Mouse (Mus musculus): ENCODE measurements around the gene Psmg4. TPM values are rescaled to one million over a fixed set of nuclear protein-coding genes. Genes with fewer than 3 reads are reported as not detected.

The Psmg4 gene
- polyA plus RNA-seq, 1 experiment = 79.9 TPM

GRCm38 (mm10) chr13:34154217-34154930, 8.4 kb upstream of the Psmg4 start:
- H3K4me3 ChIP-seq (replicated peaks; ENCODE audit: extremely low read depth, low read depth, low read length) = peak overlapping the region; percentile 58
- no peak for TF ChIP-seq POLR2A (IDR thresholded peaks at IDR 0.05; ENCODE audit: borderline replicate concordance, extremely low read depth, low read depth, low read length)
- peak; percentile 76 for TF ChIP-seq CTCF (IDR thresholded peaks at IDR 0.05; ENCODE audit: insufficient read depth, low read length)
- WGBS = 29% methylated on average over 13 of the region's 13 CpGs
- peak; percentile 64 for DNase-seq
- H3K4me1 ChIP-seq (ENCODE audit: control insufficient read depth, insufficient read depth, low read length) = no peaks in the 10 kb centered on the region

- Histone ChIP-seq H3K4me1 (ENCODE audit: control insufficient read depth, insufficient read depth, low read length) (no peaks in the 10 kb centered on the region), H3K4me3 (replicated peaks; ENCODE audit: extremely low read depth, low read depth, low read length) (peak overlapping the region; percentile 58)
- peak; percentile 56 for DNase-seq
- WGBS = 25% methylated on average over 3 of the region's 3 CpGs
- TF ChIP-seq POLR2A (IDR thresholded peaks at IDR 0.05; ENCODE audit: borderline replicate concordance, extremely low read depth, low read depth, low read length) (no peak), CTCF (IDR thresholded peaks at IDR 0.05; ENCODE audit: insufficient read depth, low read length) (peak; percentile 46; the same call in 1 of the 2 replicates)
Measured at GRCm38 (mm10) chr13:34154931-34155272, 7.9 kb upstream of the Psmg4 start.

GRCm38 (mm10) chr13:34156133-34156839, 6.5 kb upstream of the Psmg4 start:
- 63% methylated on average over 8 of the region's 8 CpGs for WGBS
- H3K4me1 ChIP-seq (ENCODE audit: control insufficient read depth, insufficient read depth, low read length) = no peaks in the 10 kb centered on the region
- no peak for DNase-seq
- H3K4me3 ChIP-seq (replicated peaks; ENCODE audit: extremely low read depth, low read depth, low read length) = no peak overlapping the region
- TF ChIP-seq POLR2A (IDR thresholded peaks at IDR 0.05; ENCODE audit: borderline replicate concordance, extremely low read depth, low read depth, low read length) = no peak
- no peak for TF ChIP-seq CTCF (IDR thresholded peaks at IDR 0.05; ENCODE audit: insufficient read depth, low read length)

GRCm38 (mm10) chr13:34156840-34157185, 6.0 kb upstream of the Psmg4 start:
- no peak for DNase-seq
- no peak for TF ChIP-seq CTCF (IDR thresholded peaks at IDR 0.05; ENCODE audit: insufficient read depth, low read length)
- TF ChIP-seq POLR2A (IDR thresholded peaks at IDR 0.05; ENCODE audit: borderline replicate concordance, extremely low read depth, low read depth, low read length) = no peak

GRCm38 (mm10) chr13:34157596-34158157, 5.1 kb upstream of the Psmg4 start:
- Histone ChIP-seq H3K4me3 (replicated peaks; ENCODE audit: extremely low read depth, low read depth, low read length) (no peak overlapping the region), H3K4me1 (ENCODE audit: control insufficient read depth, insufficient read depth, low read length) (peaks cover 3% of the 10 kb centered on the region)
- DNase-seq = no peak
- TF ChIP-seq CTCF (IDR thresholded peaks at IDR 0.05; ENCODE audit: insufficient read depth, low read length) = no peak
- TF ChIP-seq POLR2A (IDR thresholded peaks at IDR 0.05; ENCODE audit: borderline replicate concordance, extremely low read depth, low read depth, low read length) = no peak
- 88% methylated on average over 3 of the region's 3 CpGs for WGBS

More at GRCm38 (mm10) chr13:34156840-34157185, 6.0 kb upstream of the Psmg4 start:
- WGBS = 78% methylated on average over 2 of the region's 2 CpGs
- Histone ChIP-seq H3K4me3 (replicated peaks; ENCODE audit: extremely low read depth, low read depth, low read length) (no peak overlapping the region), H3K4me1 (ENCODE audit: control insufficient read depth, insufficient read depth, low read length) (no peaks in the 10 kb centered on the region)

GRCm38 (mm10) chr13:34159926-34160325, 2.8 kb upstream of the Psmg4 start:
- Histone ChIP-seq H3K4me1 (ENCODE audit: control insufficient read depth, insufficient read depth, low read length) (peaks cover 6% of the 10 kb centered on the region), H3K4me3 (replicated peaks; ENCODE audit: extremely low read depth, low read depth, low read length) (no peak overlapping the region)
- WGBS = 89% methylated on average over 1 of the region's 1 CpGs
- DNase-seq = no peak
- TF ChIP-seq POLR2A (IDR thresholded peaks at IDR 0.05; ENCODE audit: borderline replicate concordance, extremely low read depth, low read depth, low read length) = no peak
- no peak for TF ChIP-seq CTCF (IDR thresholded peaks at IDR 0.05; ENCODE audit: insufficient read depth, low read length)

- TF ChIP-seq CTCF (IDR thresholded peaks at IDR 0.05; ENCODE audit: insufficient read depth, low read length) (no peak), POLR2A (IDR thresholded peaks at IDR 0.05; ENCODE audit: borderline replicate concordance, extremely low read depth, low read depth, low read length) (no peak)
- peaks cover 6% of the 10 kb centered on the region for H3K4me1 ChIP-seq (ENCODE audit: control insufficient read depth, insufficient read depth, low read length)
Measured at GRCm38 (mm10) chr13:34163304-34163975, 676 bp downstream of the Psmg4 start.

GRCm38 (mm10) chr13:34174025-34174424, 11.3 kb downstream of the Psmg4 start:
- Histone ChIP-seq H3K4me1 (ENCODE audit: control insufficient read depth, insufficient read depth, low read length) (no peaks in the 10 kb centered on the region), H3K4me3 (replicated peaks; ENCODE audit: extremely low read depth, low read depth, low read length) (no peak overlapping the region)
- no peak for TF ChIP-seq CTCF (IDR thresholded peaks at IDR 0.05; ENCODE audit: insufficient read depth, low read length)
- DNase-seq = no peak
- WGBS = 91% methylated on average over 6 of the region's 6 CpGs

More at GRCm38 (mm10) chr13:34163304-34163975, 676 bp downstream of the Psmg4 start:
- 27% methylated on average over 12 of the region's 12 CpGs for WGBS
- DNase-seq = no peak
- peak overlapping the region; percentile 80 for H3K4me3 ChIP-seq (replicated peaks; ENCODE audit: extremely low read depth, low read depth, low read length)

- WGBS = 76% methylated on average over 5 of the region's 5 CpGs
- no peak for DNase-seq
- Histone ChIP-seq H3K4me3 (replicated peaks; ENCODE audit: extremely low read depth, low read depth, low read length) (no peak overlapping the region), H3K4me1 (ENCODE audit: control insufficient read depth, insufficient read depth, low read length) (no peaks in the 10 kb centered on the region)
- TF ChIP-seq POLR2A (IDR thresholded peaks at IDR 0.05; ENCODE audit: borderline replicate concordance, extremely low read depth, low read depth, low read length) (no peak), CTCF (IDR thresholded peaks at IDR 0.05; ENCODE audit: insufficient read depth, low read length) (no peak)
Measured at GRCm38 (mm10) chr13:34181624-34182023, 18.9 kb downstream of the Psmg4 start.
